Mouse (Mus musculus): ENCODE measurements around the gene Ptpn7. TPM values are rescaled to one million over a fixed set of nuclear protein-coding genes. Genes with fewer than 3 reads are reported as not detected.
A peak's percentile ranks its signal among the peaks of the same experiment; 100 is the strongest.

The Ptpn7 gene
- polyA plus RNA-seq, 1 experiment from 2014 or later, result 16.0 TPM

GRCm38 (mm10) chr1:135128986-135129385 is 3.5 kb upstream of the Ptpn7 start:
- Histone ChIP-seq H3K27me3 (peaks cover 9% of the 10 kb centered on the region; the same call in 1 of the 2 replicates), H3K4me1 (replicated peaks) (peaks cover 53% of the 10 kb centered on the region), H3K4me2 (no peak overlapping the region), H3K9ac (no peak overlapping the region), H3K27ac (no peak overlapping the region), H3K9me3 (replicated peaks) (no peaks in the 10 kb centered on the region), H3K36me3 (no peaks in the 10 kb centered on the region), H3K4me3 (replicated peaks) (no peak overlapping the region)
- ATAC-seq (ENCODE audit: low read depth), result no peak
- WGBS (ENCODE audit: insufficient replicate concordance), result 16% methylated on average over 9 of the region's 9 CpGs
- no peak for DNase-seq

- Histone ChIP-seq H3K4me2 (no peak overlapping the region), H3K9ac (no peak overlapping the region), H3K9me3 (replicated peaks) (no peaks in the 10 kb centered on the region), H3K27me3 (peaks cover 9% of the 10 kb centered on the region; the same call in 1 of the 2 replicates), H3K36me3 (no peaks in the 10 kb centered on the region), H3K27ac (no peak overlapping the region), H3K4me3 (replicated peaks) (no peak overlapping the region), H3K4me1 (replicated peaks) (peaks cover 59% of the 10 kb centered on the region)
- WGBS (ENCODE audit: insufficient replicate concordance), result 69% methylated on average over 9 of the region's 9 CpGs
- DNase-seq, result no peak
- ATAC-seq (ENCODE audit: low read depth), result no peak
These were observed 2.8 kb upstream of the Ptpn7 start for GRCm38 (mm10) chr1:135129543-135130183.

GRCm38 (mm10) chr1:135130376-135131018 is 2.0 kb upstream of the Ptpn7 start:
- DNase-seq (no peak), ATAC-seq (ENCODE audit: low read depth) (no peak)
- H3K36me3 ChIP-seq, result no peaks in the 10 kb centered on the region
- no peak overlapping the region for H3K4me3 ChIP-seq (replicated peaks)
- H3K27me3 ChIP-seq, result peaks cover 9% of the 10 kb centered on the region; the same call in 1 of the 2 replicates
- peak overlapping the region; percentile 61 for H3K4me2 ChIP-seq
- no peaks in the 10 kb centered on the region for H3K9me3 ChIP-seq (replicated peaks)
- H3K9ac ChIP-seq, result no peak overlapping the region
- H3K27ac ChIP-seq, result peak overlapping the region; percentile 16; the same call in 1 of the 2 replicates
- WGBS (ENCODE audit: insufficient replicate concordance), result 21% methylated on average over 2 of the region's 2 CpGs
- H3K4me1 ChIP-seq (replicated peaks), result peaks cover 62% of the 10 kb centered on the region

GRCm38 (mm10) chr1:135131034-135131433 is 1.5 kb upstream of the Ptpn7 start:
- H3K27me3 ChIP-seq, result peaks cover 9% of the 10 kb centered on the region; the same call in 1 of the 2 replicates
- 3% methylated on average over 6 of the region's 6 CpGs for WGBS (ENCODE audit: insufficient replicate concordance)
- peak; percentile 51 for ATAC-seq (ENCODE audit: low read depth)

GRCm38 (mm10) chr1:135131560-135131959 is 940 bp upstream of the Ptpn7 start:
- H3K9ac ChIP-seq, result peak overlapping the region; percentile 63
- H3K4me2 ChIP-seq, result peak overlapping the region; percentile 61
- peaks cover 62% of the 10 kb centered on the region for H3K4me1 ChIP-seq (replicated peaks)
- 15% methylated on average over 8 of the region's 8 CpGs for WGBS (ENCODE audit: insufficient replicate concordance)
- no peaks in the 10 kb centered on the region for H3K9me3 ChIP-seq (replicated peaks)
- ATAC-seq (ENCODE audit: low read depth) (no peak), DNase-seq (no peak)
- 0 out of 2 replicates have a peak overlapping the region, but pooled peaks have one; percentile 25 for H3K4me3 ChIP-seq (replicated peaks)
- peaks cover 9% of the 10 kb centered on the region; the same call in 1 of the 2 replicates for H3K27me3 ChIP-seq
- peak overlapping the region; percentile 79 for H3K27ac ChIP-seq
- H3K36me3 ChIP-seq, result no peaks in the 10 kb centered on the region

More at GRCm38 (mm10) chr1:135131034-135131433, 1.5 kb upstream of the Ptpn7 start:
- Histone ChIP-seq H3K9ac (peak overlapping the region; percentile 63), H3K4me2 (peak overlapping the region; percentile 61), H3K9me3 (replicated peaks) (no peaks in the 10 kb centered on the region), H3K36me3 (no peaks in the 10 kb centered on the region), H3K4me1 (replicated peaks) (peaks cover 62% of the 10 kb centered on the region), H3K27ac (peak overlapping the region; percentile 79), H3K4me3 (replicated peaks) (no peak overlapping the region)
- peak; percentile 39 for DNase-seq

- Histone ChIP-seq H3K4me2 (peak overlapping the region; percentile 61), H3K9ac (peak overlapping the region; percentile 63), H3K36me3 (peaks cover 9% of the 10 kb centered on the region), H3K4me1 (replicated peaks) (peaks cover 68% of the 10 kb centered on the region), H3K27me3 (peaks cover 9% of the 10 kb centered on the region; the same call in 1 of the 2 replicates), H3K27ac (peak overlapping the region; percentile 79), H3K4me3 (replicated peaks) (peak overlapping the region; percentile 45), H3K9me3 (replicated peaks) (no peaks in the 10 kb centered on the region)
- WGBS (ENCODE audit: insufficient replicate concordance), result 17% methylated on average over 9 of the region's 9 CpGs
- DNase-seq, result peak; percentile 44
- ATAC-seq (ENCODE audit: low read depth), result peak; percentile 56
These were observed 431 bp downstream of the Ptpn7 start for GRCm38 (mm10) chr1:135132893-135133369.

GRCm38 (mm10) chr1:135133678-135134435 is 1.4 kb downstream of the Ptpn7 start:
- Histone ChIP-seq H3K27ac (peak overlapping the region; percentile 79), H3K27me3 (peaks cover 6% of the 10 kb centered on the region; the same call in 1 of the 2 replicates), H3K9ac (peak overlapping the region; percentile 63), H3K9me3 (replicated peaks) (no peaks in the 10 kb centered on the region), H3K4me2 (peak overlapping the region; percentile 61), H3K36me3 (peaks cover 9% of the 10 kb centered on the region), H3K4me3 (replicated peaks) (peak overlapping the region; percentile 45), H3K4me1 (replicated peaks) (peaks cover 68% of the 10 kb centered on the region)
- no peak for DNase-seq
- 20% methylated on average over 10 of the region's 10 CpGs for WGBS (ENCODE audit: insufficient replicate concordance)
- peak; percentile 25; the same call in 1 of the 2 replicates for ATAC-seq (ENCODE audit: low read depth)

- Histone ChIP-seq H3K9ac (no peak overlapping the region), H3K4me3 (replicated peaks) (no peak overlapping the region), H3K27me3 (no peaks in the 10 kb centered on the region), H3K27ac (0 out of 2 replicates have a peak overlapping the region, but pooled peaks have one; percentile 35), H3K4me1 (replicated peaks) (peaks cover 54% of the 10 kb centered on the region), H3K36me3 (peaks cover 18% of the 10 kb centered on the region), H3K9me3 (replicated peaks) (no peaks in the 10 kb centered on the region), H3K4me2 (peak overlapping the region; percentile 61)
- no peak for DNase-seq
- ATAC-seq (ENCODE audit: low read depth), result no peak
- WGBS (ENCODE audit: insufficient replicate concordance), result 50% methylated on average over 8 of the region's 8 CpGs
These were observed 2.7 kb downstream of the Ptpn7 start for GRCm38 (mm10) chr1:135135111-135135787.

GRCm38 (mm10) chr1:135136500-135136899 is 4.0 kb downstream of the Ptpn7 start:
- Histone ChIP-seq H3K4me1 (replicated peaks) (peaks cover 45% of the 10 kb centered on the region), H3K36me3 (peaks cover 22% of the 10 kb centered on the region), H3K9ac (no peak overlapping the region), H3K4me3 (replicated peaks) (no peak overlapping the region), H3K27ac (no peak overlapping the region), H3K4me2 (no peak overlapping the region), H3K27me3 (no peaks in the 10 kb centered on the region), H3K9me3 (replicated peaks) (no peaks in the 10 kb centered on the region)
- peak; percentile 66 for DNase-seq
- ATAC-seq (ENCODE audit: low read depth), result no peak
- WGBS (ENCODE audit: insufficient replicate concordance), result 14% methylated on average over 1 of the region's 1 CpGs

GRCm38 (mm10) chr1:135139906-135140305 is 7.4 kb downstream of the Ptpn7 start:
- peaks cover 40% of the 10 kb centered on the region for H3K36me3 ChIP-seq
- no peak overlapping the region for H3K9ac ChIP-seq
- DNase-seq, result no peak
- no peaks in the 10 kb centered on the region for H3K9me3 ChIP-seq (replicated peaks)
- peaks cover 11% of the 10 kb centered on the region for H3K4me1 ChIP-seq (replicated peaks)
- no peak for ATAC-seq (ENCODE audit: low read depth)
- H3K27me3 ChIP-seq, result no peaks in the 10 kb centered on the region
- no peak overlapping the region for H3K27ac ChIP-seq
- 67% methylated on average over 2 of the region's 2 CpGs for WGBS (ENCODE audit: insufficient replicate concordance)
- H3K4me2 ChIP-seq, result no peak overlapping the region
- H3K4me3 ChIP-seq (replicated peaks), result no peak overlapping the region
